Mouse (Mus musculus): Measurements from ENCODE around the gene Trappc10.

Gene Trappc10

GRCm38 (mm10) chr10:78236885-78237629 lies 7.4 kb downstream of the Trappc10 start:
- Histone ChIP-seq H3K36me3 (ENCODE audit: control insufficient read depth, insufficient read depth, low read length, poor library complexity, severe bottlenecking) (no peaks in the 10 kb centered on the region), H3K27me3 (ENCODE audit: control insufficient read depth, insufficient read depth, low read length, poor library complexity, severe bottlenecking) (no peaks in the 10 kb centered on the region)
- no peak for DNase-seq (ENCODE audit: low read depth, low spot score)

GRCm38 (mm10) chr10:78233756-78234155 lies 10.7 kb downstream of the Trappc10 start:
- no peak for DNase-seq (ENCODE audit: low read depth, low spot score)
- Histone ChIP-seq H3K36me3 (ENCODE audit: control insufficient read depth, insufficient read depth, low read length, poor library complexity, severe bottlenecking) (no peaks in the 10 kb centered on the region; the same call in 1 of the 2 replicates), H3K27me3 (ENCODE audit: control insufficient read depth, insufficient read depth, low read length, poor library complexity, severe bottlenecking) (no peaks in the 10 kb centered on the region)

GRCm38 (mm10) chr10:78233161-78233560 lies 11.3 kb downstream of the Trappc10 start:
- H3K36me3 ChIP-seq (ENCODE audit: control insufficient read depth, insufficient read depth, low read length, poor library complexity, severe bottlenecking): no peaks in the 10 kb centered on the region; the same call in 1 of the 2 replicates
- H3K27me3 ChIP-seq (ENCODE audit: control insufficient read depth, insufficient read depth, low read length, poor library complexity, severe bottlenecking): no peaks in the 10 kb centered on the region
- DNase-seq (ENCODE audit: low read depth, low spot score): no peak

- Histone ChIP-seq H3K36me3 (ENCODE audit: control insufficient read depth, insufficient read depth, low read length, poor library complexity, severe bottlenecking) (peaks cover 2% of the 10 kb centered on the region; the same call in 1 of the 2 replicates), H3K27me3 (ENCODE audit: control insufficient read depth, insufficient read depth, low read length, poor library complexity, severe bottlenecking) (no peaks in the 10 kb centered on the region)
- DNase-seq (ENCODE audit: low read depth, low spot score): no peak
These were observed 12.0 kb downstream of the Trappc10 start for GRCm38 (mm10) chr10:78232301-78232980.

- no peaks in the 10 kb centered on the region for H3K27me3 ChIP-seq (ENCODE audit: control insufficient read depth, insufficient read depth, low read length, poor library complexity, severe bottlenecking)
- DNase-seq (ENCODE audit: low read depth, low spot score): no peak
- H3K36me3 ChIP-seq (ENCODE audit: control insufficient read depth, insufficient read depth, low read length, poor library complexity, severe bottlenecking): peaks cover 2% of the 10 kb centered on the region; the same call in 1 of the 2 replicates
These were observed 15.9 kb downstream of the Trappc10 start for GRCm38 (mm10) chr10:78228560-78228928.

- Histone ChIP-seq H3K27me3 (ENCODE audit: control insufficient read depth, insufficient read depth, low read length, poor library complexity, severe bottlenecking) (no peaks in the 10 kb centered on the region), H3K36me3 (ENCODE audit: control insufficient read depth, insufficient read depth, low read length, poor library complexity, severe bottlenecking) (peaks cover 2% of the 10 kb centered on the region; the same call in 1 of the 2 replicates)
- DNase-seq (ENCODE audit: low read depth, low spot score): no peak
These were observed 16.4 kb downstream of the Trappc10 start for GRCm38 (mm10) chr10:78227875-78228559.

- Histone ChIP-seq H3K27me3 (ENCODE audit: control insufficient read depth, insufficient read depth, low read length, poor library complexity, severe bottlenecking) (no peaks in the 10 kb centered on the region), H3K36me3 (ENCODE audit: control insufficient read depth, insufficient read depth, low read length, poor library complexity, severe bottlenecking) (0 out of 2 replicates have a peak, but pooled peaks cover 2% of the 10 kb centered on the region)
- no peak for DNase-seq (ENCODE audit: low read depth, low spot score)
These were observed 20.3 kb downstream of the Trappc10 start for GRCm38 (mm10) chr10:78224136-78224535.

- no peaks in the 10 kb centered on the region for H3K27me3 ChIP-seq (ENCODE audit: control insufficient read depth, insufficient read depth, low read length, poor library complexity, severe bottlenecking)
- no peak for DNase-seq (ENCODE audit: low read depth, low spot score)
- H3K36me3 ChIP-seq (ENCODE audit: control insufficient read depth, insufficient read depth, low read length, poor library complexity, severe bottlenecking): peaks cover 4% of the 10 kb centered on the region
These were observed 21.5 kb downstream of the Trappc10 start for GRCm38 (mm10) chr10:78222908-78223307.

GRCm38 (mm10) chr10:78221315-78221714 lies 23.1 kb downstream of the Trappc10 start:
- Histone ChIP-seq H3K27me3 (ENCODE audit: control insufficient read depth, insufficient read depth, low read length, poor library complexity, severe bottlenecking) (no peaks in the 10 kb centered on the region; the same call in 1 of the 2 replicates), H3K36me3 (ENCODE audit: control insufficient read depth, insufficient read depth, low read length, poor library complexity, severe bottlenecking) (peaks cover 6% of the 10 kb centered on the region)
- no peak for DNase-seq (ENCODE audit: low read depth, low spot score)

- Histone ChIP-seq H3K36me3 (ENCODE audit: control insufficient read depth, insufficient read depth, low read length, poor library complexity, severe bottlenecking) (peaks cover 11% of the 10 kb centered on the region), H3K27me3 (ENCODE audit: control insufficient read depth, insufficient read depth, low read length, poor library complexity, severe bottlenecking) (no peaks in the 10 kb centered on the region; the same call in 1 of the 2 replicates)
- no peak for DNase-seq (ENCODE audit: low read depth, low spot score)
These were observed 24.9 kb downstream of the Trappc10 start for GRCm38 (mm10) chr10:78219528-78219927.

GRCm38 (mm10) chr10:78218576-78218975 lies 25.9 kb downstream of the Trappc10 start:
- no peak for DNase-seq (ENCODE audit: low read depth, low spot score)
- H3K27me3 ChIP-seq (ENCODE audit: control insufficient read depth, insufficient read depth, low read length, poor library complexity, severe bottlenecking): no peaks in the 10 kb centered on the region; the same call in 1 of the 2 replicates
- peaks cover 13% of the 10 kb centered on the region for H3K36me3 ChIP-seq (ENCODE audit: control insufficient read depth, insufficient read depth, low read length, poor library complexity, severe bottlenecking)

- Histone ChIP-seq H3K36me3 (ENCODE audit: control insufficient read depth, insufficient read depth, low read length, poor library complexity, severe bottlenecking) (peaks cover 16% of the 10 kb centered on the region), H3K27me3 (ENCODE audit: control insufficient read depth, insufficient read depth, low read length, poor library complexity, severe bottlenecking) (no peaks in the 10 kb centered on the region; the same call in 1 of the 2 replicates)
- DNase-seq (ENCODE audit: low read depth, low spot score): no peak
These were observed 27.9 kb downstream of the Trappc10 start for GRCm38 (mm10) chr10:78216376-78217083.

- H3K27me3 ChIP-seq (ENCODE audit: control insufficient read depth, insufficient read depth, low read length, poor library complexity, severe bottlenecking): no peaks in the 10 kb centered on the region; the same call in 1 of the 2 replicates
- DNase-seq (ENCODE audit: low read depth, low spot score): no peak
- H3K36me3 ChIP-seq (ENCODE audit: control insufficient read depth, insufficient read depth, low read length, poor library complexity, severe bottlenecking): peaks cover 22% of the 10 kb centered on the region
These were observed 30.1 kb downstream of the Trappc10 start for GRCm38 (mm10) chr10:78214371-78214770.

- peak; percentile 54 for DNase-seq (ENCODE audit: low read depth, low spot score)
These were observed 33.1 kb downstream of the Trappc10 start for GRCm38 (mm10) chr10:78211311-78211710.

More at GRCm38 (mm10) chr10:78211311-78211710, 33.1 kb downstream of the Trappc10 start:
- H3K27me3 ChIP-seq (ENCODE audit: control insufficient read depth, insufficient read depth, low read length, poor library complexity, severe bottlenecking): no peaks in the 10 kb centered on the region
- H3K36me3 ChIP-seq (ENCODE audit: control insufficient read depth, insufficient read depth, low read length, poor library complexity, severe bottlenecking): peaks cover 16% of the 10 kb centered on the region

Data from splenic B cell, adult 2 months (primary cell).